Mouse (Mus musculus) stomach, postnatal 0 days (tissue): ENCODE measurements around the gene Tex14. TPM values are rescaled to one million over a fixed set of nuclear protein-coding genes. Genes with fewer than 3 reads are reported as not detected.

ENCODE experiments used
- ATAC-seq: fragments of 200-750 bp; cut with Nextera tagmentation; 2 replicates; pipeline ENCODE4 v1.8.0; 2017; ENCODE audit not compliant: low FRiP score, low TSS enrichment
- DNase-seq: peaks from one replicate; pipeline ENCODE4 v3.0.0-alpha.2; 2016; ENCODE audit warnings: low spot score
- H3K27ac ChIP-seq: fragments of 300-500 bp; sonication (generic); replicated peaks from 2 replicates; pipeline ENCODE4 v1.5.1; 2014; ENCODE audit warnings: mild to moderate bottlenecking, control low read depth
- H3K27me3 ChIP-seq: fragments of 300-500 bp; sonication (generic); 2 replicates; pipeline ENCODE4 v1.6.1; 2014; ENCODE audit warnings: low read length; ENCODE audit not compliant: control insufficient read depth, insufficient read depth
- H3K36me3 ChIP-seq: fragments of 300-500 bp; sonication (generic); 2 replicates; pipeline ENCODE4 v1.6.1; 2014; ENCODE audit warnings: low read length, mixed read lengths; ENCODE audit not compliant: control insufficient read depth, insufficient read depth
- H3K4me1 ChIP-seq: fragments of 300-500 bp; sonication (generic); replicated peaks from 2 replicates; pipeline ENCODE4 v1.6.1; 2014; ENCODE audit warnings: antibody characterized with exemption; ENCODE audit not compliant: control insufficient read depth, insufficient read depth
- H3K4me2 ChIP-seq: fragments of 300-500 bp; sonication (generic); replicated peaks from 2 replicates; pipeline ENCODE4 v1.6.1; 2014; ENCODE audit warnings: low read depth, mild to moderate bottlenecking, control low read depth, moderate library complexity
- H3K4me3 ChIP-seq: fragments of 300-500 bp; sonication (generic); 2 replicates; pipeline ENCODE4 v1.5.1; 2014; ENCODE audit warnings: low read depth, low read length, control low read depth
- H3K9ac ChIP-seq: fragments of 300-500 bp; sonication (generic); 2 replicates; pipeline ENCODE4 v1.6.1; 2014; ENCODE audit warnings: mild to moderate bottlenecking, low read length, control low read depth, mixed read lengths
- H3K9me3 ChIP-seq: fragments of 300-500 bp; sonication (generic); 2 replicates; pipeline ENCODE4 v1.6.1; 2016; ENCODE audit warnings: low read length; ENCODE audit not compliant: control insufficient read depth
- CTCF ChIP-seq: IDR thresholded peaks from 2 replicates; pipeline ENCODE4 v1.5.1; 2016; ENCODE audit warnings: antibody characterized with exemption, low read depth, mild to moderate bottlenecking, moderate library complexity
- EP300 ChIP-seq: optimal IDR thresholded peaks from 2 replicates; pipeline ENCODE3; 2016; ENCODE audit warnings: antibody characterized with exemption
- WGBS: fragments of 180-500 bp; shearing (Covaris S2); extraction: QIAGEN DNeasy Blood & Tissue Kit; methylation state at CpG from one replicate; pipeline ENCODE4 v1.1.7; 2014; 5-methylcytosine and 5-hydroxymethylcytosine counted together
- polyA plus RNA-seq: library from polyadenylated mRNA; unstranded; fragments of >200 nt; fragmentation: Nextera tagmentation; extraction: Ambion mirVana; gene quantifications from 2 replicates; pipeline ENCODE4 v1.2.1, GENCODE M21; 2015

Gene Tex14
- polyA plus RNA-seq, 1 experiment from 2014 or later: 0.98 TPM

GRCm38 (mm10) chr11:87542285-87542684 is 137.4 kb downstream of the Tex14 start:
- DNase-seq: no peak
- H3K27me3 ChIP-seq: no peaks in the 10 kb centered on the region
- H3K9me3 ChIP-seq: no peaks in the 10 kb centered on the region
- no peaks in the 10 kb centered on the region for H3K4me1 ChIP-seq
- no peak for TF ChIP-seq EP300
- TF ChIP-seq CTCF: no peak
- no peak for ATAC-seq
- H3K27ac ChIP-seq: no peak overlapping the region
- no peak overlapping the region for H3K4me3 ChIP-seq
- 44% methylated on average over 8 of the region's 8 CpGs for WGBS
- no peak overlapping the region for H3K9ac ChIP-seq
- no peak overlapping the region for H3K4me2 ChIP-seq
- H3K36me3 ChIP-seq: no peaks in the 10 kb centered on the region

DNA sequence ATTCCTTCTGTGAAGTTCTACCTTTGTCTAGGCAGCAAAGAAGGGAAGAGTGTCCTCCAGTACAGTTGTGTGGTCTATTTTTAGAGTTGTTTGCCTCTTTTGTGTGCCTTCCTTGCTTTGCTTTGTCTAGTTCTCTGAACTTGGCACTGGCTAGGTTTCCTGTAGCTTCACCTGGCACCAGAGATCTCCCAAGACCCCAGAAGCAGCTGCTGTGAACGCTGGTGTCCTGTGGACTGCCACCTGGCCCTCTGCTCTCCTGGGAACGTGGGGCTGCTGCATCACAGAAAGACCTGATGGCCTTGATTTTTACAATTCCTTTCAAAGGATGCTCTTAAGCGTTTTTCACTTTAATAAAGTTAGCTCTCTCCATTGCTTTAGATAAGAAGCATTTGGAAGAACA is 138.0 kb downstream of the Tex14 start:
- Histone ChIP-seq H3K9me3 (no peaks in the 10 kb centered on the region), H3K9ac (no peak overlapping the region), H3K36me3 (no peaks in the 10 kb centered on the region), H3K27me3 (no peaks in the 10 kb centered on the region), H3K27ac (no peak overlapping the region), H3K4me2 (no peak overlapping the region), H3K4me1 (no peaks in the 10 kb centered on the region), H3K4me3 (no peak overlapping the region)
- DNase-seq (no peak), ATAC-seq (no peak)
- no peak for TF ChIP-seq EP300
- TF ChIP-seq CTCF: no peak
- 58% methylated on average over 3 of the region's 3 CpGs for WGBS

DNA sequence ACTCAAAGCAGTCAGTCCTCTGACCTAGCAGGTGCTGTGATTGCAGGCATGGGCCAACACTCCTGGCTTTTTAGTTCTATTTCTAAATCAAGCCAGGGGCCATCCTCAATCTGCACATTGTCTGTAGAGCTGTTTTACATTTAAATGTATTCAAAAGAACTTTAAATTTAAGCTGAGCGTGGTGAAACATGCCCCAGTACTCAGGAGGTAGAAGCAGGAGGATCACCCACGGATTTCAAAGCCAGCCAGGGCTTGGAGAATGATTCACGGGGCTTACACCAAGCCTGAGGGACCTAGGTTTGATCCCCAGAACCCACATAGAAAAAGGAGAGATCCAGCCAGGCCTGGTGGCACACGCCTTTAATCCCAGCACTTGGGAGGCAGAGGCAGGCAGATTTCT is 148.5 kb downstream of the Tex14 start:
- no peak overlapping the region for H3K4me2 ChIP-seq
- no peak for TF ChIP-seq CTCF
- no peak for TF ChIP-seq EP300
- H3K4me1 ChIP-seq: 0 out of 2 replicates have a peak, but pooled peaks cover 4% of the 10 kb centered on the region
- H3K36me3 ChIP-seq: no peaks in the 10 kb centered on the region
- ATAC-seq (no peak), DNase-seq (no peak)
- no peak overlapping the region for H3K27ac ChIP-seq
- WGBS: 86% methylated on average over 4 of the region's 4 CpGs
- H3K9ac ChIP-seq: no peak overlapping the region
- no peaks in the 10 kb centered on the region for H3K27me3 ChIP-seq
- H3K9me3 ChIP-seq: no peaks in the 10 kb centered on the region
- H3K4me3 ChIP-seq: no peak overlapping the region

GRCm38 (mm10) chr11:87554386-87554785 is 149.5 kb downstream of the Tex14 start:
- Histone ChIP-seq H3K4me3 (no peak overlapping the region), H3K9ac (no peak overlapping the region), H3K4me1 (0 out of 2 replicates have a peak, but pooled peaks cover 4% of the 10 kb centered on the region), H3K4me2 (no peak overlapping the region), H3K27me3 (no peaks in the 10 kb centered on the region), H3K9me3 (no peaks in the 10 kb centered on the region), H3K27ac (peak overlapping the region; percentile 45; the same call in 1 of the 2 replicates), H3K36me3 (no peaks in the 10 kb centered on the region)
- TF ChIP-seq CTCF (no peak), EP300 (no peak)
- whole genome bisulfite sequencing: 22% methylated on average over 5 of the region's 5 CpGs
- ATAC-seq (peak; percentile 71), DNase-seq (peak; percentile 83)

DNA sequence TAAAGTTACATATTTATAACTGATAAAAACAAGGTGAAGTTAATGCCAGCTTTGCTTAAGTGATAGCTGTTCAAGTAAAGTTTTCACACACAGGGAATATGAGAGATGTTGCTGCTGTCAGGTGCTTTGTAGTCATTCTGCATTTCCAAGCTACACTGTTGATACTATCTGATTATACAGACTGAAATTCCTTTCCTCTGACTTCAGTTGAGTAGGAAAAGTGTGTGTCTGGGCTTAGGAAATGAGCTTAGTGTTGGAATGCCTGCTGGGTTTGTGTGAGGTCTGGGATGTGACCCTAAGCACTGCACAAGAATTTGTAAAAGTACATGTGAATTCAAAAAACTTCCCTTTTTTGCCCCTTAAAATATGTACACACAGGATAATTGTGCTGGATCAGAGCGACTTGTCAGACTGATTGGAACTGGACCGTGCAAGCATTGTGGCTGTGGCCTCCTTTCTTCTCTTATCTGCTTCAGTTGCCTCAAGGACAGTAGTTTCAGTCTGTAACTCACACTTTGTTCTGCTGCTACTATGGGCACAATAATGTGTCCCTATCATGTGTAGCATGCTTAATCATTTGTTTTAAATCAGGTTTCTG is 150.3 kb downstream of the Tex14 start:
- Histone ChIP-seq H3K27ac (no peak overlapping the region), H3K27me3 (no peaks in the 10 kb centered on the region), H3K4me3 (no peak overlapping the region), H3K9ac (no peak overlapping the region), H3K9me3 (no peaks in the 10 kb centered on the region), H3K4me2 (no peak overlapping the region), H3K4me1 (0 out of 2 replicates have a peak, but pooled peaks cover 4% of the 10 kb centered on the region), H3K36me3 (no peaks in the 10 kb centered on the region)
- 11% methylated on average over 2 of the region's 2 CpGs for WGBS
- DNase-seq (no peak), ATAC-seq (0 out of 2 replicates have a peak, but pooled peaks have one; percentile 60)
- no peak for TF ChIP-seq EP300
- TF ChIP-seq CTCF: no peak

GRCm38 (mm10) chr11:87561208-87561607 is 156.3 kb downstream of the Tex14 start:
- Histone ChIP-seq H3K9me3 (no peaks in the 10 kb centered on the region), H3K4me3 (no peak overlapping the region), H3K4me2 (no peak overlapping the region), H3K9ac (no peak overlapping the region), H3K36me3 (no peaks in the 10 kb centered on the region), H3K4me1 (no peaks in the 10 kb centered on the region), H3K27me3 (no peaks in the 10 kb centered on the region), H3K27ac (no peak overlapping the region)
- DNase-seq (no peak), ATAC-seq (no peak)
- WGBS: 58% methylated on average over 6 of the region's 6 CpGs
- no peak for TF ChIP-seq EP300
- no peak for TF ChIP-seq CTCF
